Mouse (Mus musculus): ENCODE measurements around the gene Ip6k1. TPM values are rescaled to one million over a fixed set of nuclear protein-coding genes. Genes with fewer than 3 reads are reported as not detected.

The Ip6k1 gene
- total and polyA plus RNA-seq, 3 experiments, result 31.8 to 59.1 (median 37.2) TPM

- Histone ChIP-seq H3K4me1 (ENCODE audit: control insufficient read depth in 1 of 2, insufficient read depth in 2 of 2, low read length in 2 of 2) (peaks cover 0 to 5% of the 10 kb centered on the region in 2 experiments; a peak in 1 of 4 replicates), H3K36me3 (ENCODE audit: control insufficient read depth in 1 of 2, insufficient read depth in 2 of 2, low read length in 2 of 2) (peaks cover 0 to 5% of the 10 kb centered on the region in 2 experiments; a peak in 2 of 4 replicates), H3K9ac (ENCODE audit: control insufficient read depth, low read depth, low read length, poor library complexity, severe bottlenecking) (no peak overlapping the region), H3K9me3 (replicated peaks; ENCODE audit: insufficient read depth, low read length) (no peaks in the 10 kb centered on the region), H3K27ac (ENCODE audit: control insufficient read depth, low read depth, low read length) (no peak overlapping the region), H3K27me3 (ENCODE audit: control insufficient read depth in 1 of 2, insufficient read depth in 2 of 2, low read length in 2 of 2) (no peaks in the 10 kb centered on the region), H3K79me2 (ENCODE audit: control insufficient read depth, insufficient read depth, low read length, poor library complexity) (no peaks in the 10 kb centered on the region; the same call in 1 of the 2 replicates), H3K4me3 (ENCODE audit: control insufficient read depth in 1 of 2, insufficient read depth in 1 of 2, low read depth in 2 of 2, low read length in 2 of 2) (no peak overlapping the region)
- DNase-seq (ENCODE audit: low read depth, low spot score), result no peak
- TF ChIP-seq MAZ (IDR thresholded peaks at IDR 0.05; ENCODE audit: low read depth, low read length) (no peak), POLR2AphosphoS2 (IDR thresholded peaks at IDR 0.05; ENCODE audit: low read length) (no peak), E2F4 (IDR thresholded peaks at IDR 0.05; ENCODE audit: borderline replicate concordance, low read depth, low read length) (no peak), USF2 (IDR thresholded peaks at IDR 0.05; ENCODE audit: borderline replicate concordance in 1 of 2, insufficient read depth in 1 of 2, low read depth in 1 of 2, low read length in 2 of 2) (no peak), TBP (IDR thresholded peaks at IDR 0.05; ENCODE audit: low read depth, low read length) (no peak), HCFC1 (IDR thresholded peaks at IDR 0.05; ENCODE audit: low read depth, low read length) (no peak), JUND (IDR thresholded peaks at IDR 0.05; ENCODE audit: low read depth, low read length) (no peak), MXI1 (IDR thresholded peaks at IDR 0.05; ENCODE audit: low read depth, low read length) (no peak), EP300 (IDR thresholded peaks at IDR 0.05; ENCODE audit: low read depth in 1 of 2, low read length in 2 of 2) (no peak), ZMIZ1 (IDR thresholded peaks at IDR 0.05; ENCODE audit: low read depth, low read length) (no peak), ZC3H11A (IDR thresholded peaks at IDR 0.05; ENCODE audit: low read depth, low read length) (no peak), GABPA (IDR thresholded peaks at IDR 0.05; ENCODE audit: low read depth, low read length) (no peak), MYC (IDR thresholded peaks at IDR 0.05; ENCODE audit: low read depth, low read length) (no peak), MAFK (IDR thresholded peaks at IDR 0.05; ENCODE audit: borderline replicate concordance, low read depth, low read length) (no peak), TCF12 (IDR thresholded peaks at IDR 0.05; ENCODE audit: low read depth, low read length) (no peak)
These were observed 83.0 kb downstream of the Ip6k1 start for GRCm38 (mm10) chr9:108085261-108085660.

GRCm38 (mm10) chr9:108090611-108091120 lies 88.4 kb downstream of the Ip6k1 start:
- peaks cover 0 to 3% of the 10 kb centered on the region in 2 experiments; a peak in 1 of 4 replicates for H3K36me3 ChIP-seq (ENCODE audit: control insufficient read depth in 1 of 2, insufficient read depth in 2 of 2, low read length in 2 of 2)
- no peak for TF ChIP-seq BHLHE40 (IDR thresholded peaks at IDR 0.05; ENCODE audit: borderline replicate concordance, low read depth, low read length)
- no peak for TF ChIP-seq POLR2AphosphoS2 (IDR thresholded peaks at IDR 0.05; ENCODE audit: low read length)
- no peak for TF ChIP-seq ZKSCAN1 (IDR thresholded peaks at IDR 0.05; ENCODE audit: low read depth, low read length)
- TF ChIP-seq NRF1 (IDR thresholded peaks at IDR 0.05; ENCODE audit: insufficient read depth, low read depth, low read length, poor library complexity, severe bottlenecking), result no peak
- TF ChIP-seq POLR2A (IDR thresholded peaks at IDR 0.05; ENCODE audit: control insufficient read depth in 1 of 2, insufficient read depth in 1 of 2, low read depth in 1 of 2, low read length in 2 of 2, poor library complexity in 1 of 2), result no peak
- TF ChIP-seq ELF1 (IDR thresholded peaks at IDR 0.05; ENCODE audit: low read depth, low read length), result no peak
- TF ChIP-seq MEF2A (IDR thresholded peaks at IDR 0.05; ENCODE audit: extremely low read depth, insufficient replicate concordance, low read depth, low read length, poor library complexity, severe bottlenecking), result no peak
- TF ChIP-seq TCF12 (IDR thresholded peaks at IDR 0.05; ENCODE audit: low read depth, low read length), result no peak
- TF ChIP-seq E2F4 (IDR thresholded peaks at IDR 0.05; ENCODE audit: borderline replicate concordance, low read depth, low read length), result no peak
- no peak for TF ChIP-seq CHD1 (IDR thresholded peaks at IDR 0.05; ENCODE audit: low read depth, low read length)
- no peak for TF ChIP-seq UBTF (IDR thresholded peaks at IDR 0.05; ENCODE audit: borderline replicate concordance, insufficient read depth, low read depth, low read length)
- TF ChIP-seq NELFE (IDR thresholded peaks at IDR 0.05; ENCODE audit: low read depth, low read length), result no peak
- TF ChIP-seq ZC3H11A (IDR thresholded peaks at IDR 0.05; ENCODE audit: low read depth, low read length), result no peak
- TF ChIP-seq TAL1 (IDR thresholded peaks at IDR 0.05; ENCODE audit: low read length), result no peak
- TF ChIP-seq MYC (IDR thresholded peaks at IDR 0.05; ENCODE audit: low read depth, low read length), result no peak
- TF ChIP-seq ZNF384 (IDR thresholded peaks at IDR 0.05; ENCODE audit: low read depth, low read length), result no peak
- no peak for TF ChIP-seq USF1 (IDR thresholded peaks at IDR 0.05; ENCODE audit: low read depth, low read length)
- TF ChIP-seq POLR2AphosphoS5 (IDR thresholded peaks at IDR 0.05; ENCODE audit: borderline replicate concordance, low read depth, low read length), result no peak
- H3K27ac ChIP-seq (ENCODE audit: control insufficient read depth, low read depth, low read length), result no peak overlapping the region
- H3K4me1 ChIP-seq (ENCODE audit: control insufficient read depth in 1 of 2, insufficient read depth in 2 of 2, low read length in 2 of 2), result peaks cover under 1 to 7% of the 10 kb centered on the region in 2 experiments; a peak in 3 of 4 replicates
- H3K79me2 ChIP-seq (ENCODE audit: control insufficient read depth, insufficient read depth, low read length, poor library complexity), result peaks cover 10% of the 10 kb centered on the region
- H3K4me3 ChIP-seq (ENCODE audit: control insufficient read depth in 1 of 2, insufficient read depth in 1 of 2, low read depth in 2 of 2, low read length in 2 of 2), result no peak overlapping the region
- no peak for DNase-seq (ENCODE audit: low read depth, low spot score)
- H3K9me3 ChIP-seq (replicated peaks; ENCODE audit: insufficient read depth, low read length), result no peaks in the 10 kb centered on the region
- H3K27me3 ChIP-seq (ENCODE audit: control insufficient read depth in 1 of 2, insufficient read depth in 2 of 2, low read length in 2 of 2), result no peaks in the 10 kb centered on the region
- no peak overlapping the region for H3K9ac ChIP-seq (ENCODE audit: control insufficient read depth, low read depth, low read length, poor library complexity, severe bottlenecking)

Data from MEL (cell line).